Mouse (Mus musculus): ENCODE data around the gene Chrd. TPM values are rescaled to one million over a fixed set of nuclear protein-coding genes. Genes with fewer than 3 reads are reported as not detected.

The Chrd gene
- polyA plus RNA-seq, 1 experiment from 2014 or later: 6.3 TPM

GRCm38 (mm10) chr16:20765244-20765643, 32.3 kb downstream of the Chrd start:
- no peaks in the 10 kb centered on the region for H3K27me3 ChIP-seq (ENCODE audit: control insufficient read depth, insufficient read depth, low read length)
- H3K27ac ChIP-seq (replicated peaks; ENCODE audit: low read depth, low read length): no peak overlapping the region
- H3K4me2 ChIP-seq (ENCODE audit: low read length): no peak overlapping the region
- no peak overlapping the region for H3K4me3 ChIP-seq (replicated peaks; ENCODE audit: low read depth, low read length)
- H3K9me3 ChIP-seq (ENCODE audit: control insufficient read depth, low read length): no peaks in the 10 kb centered on the region; the same call in 1 of the 2 replicates
- ATAC-seq (ENCODE audit: low FRiP score, low TSS enrichment) (no peak), DNase-seq (peak; percentile 74)
- no peaks in the 10 kb centered on the region for H3K36me3 ChIP-seq (ENCODE audit: control insufficient read depth, insufficient read depth, low read length)
- H3K4me1 ChIP-seq (ENCODE audit: control insufficient read depth, insufficient read depth, low read length): no peaks in the 10 kb centered on the region
- WGBS: 48% methylated on average over 9 of the region's 9 CpGs
- no peak overlapping the region for H3K9ac ChIP-seq (replicated peaks; ENCODE audit: low read length)

GRCm38 (mm10) chr16:20775021-20775420, 42.1 kb downstream of the Chrd start:
- DNase-seq (no peak), ATAC-seq (ENCODE audit: low FRiP score, low TSS enrichment) (no peak)
- WGBS: 87% methylated on average over 5 of the region's 5 CpGs
- Histone ChIP-seq H3K36me3 (ENCODE audit: control insufficient read depth, insufficient read depth, low read length) (no peaks in the 10 kb centered on the region), H3K27ac (replicated peaks; ENCODE audit: low read depth, low read length) (no peak overlapping the region), H3K27me3 (ENCODE audit: control insufficient read depth, insufficient read depth, low read length) (no peaks in the 10 kb centered on the region), H3K4me3 (replicated peaks; ENCODE audit: low read depth, low read length) (no peak overlapping the region), H3K9me3 (ENCODE audit: control insufficient read depth, low read length) (no peaks in the 10 kb centered on the region), H3K9ac (replicated peaks; ENCODE audit: low read length) (no peak overlapping the region), H3K4me2 (ENCODE audit: low read length) (no peak overlapping the region), H3K4me1 (ENCODE audit: control insufficient read depth, insufficient read depth, low read length) (no peaks in the 10 kb centered on the region)

GRCm38 (mm10) chr16:20779846-20780245, 46.9 kb downstream of the Chrd start:
- 81% methylated on average over 3 of the region's 3 CpGs for WGBS
- H3K9ac ChIP-seq (replicated peaks; ENCODE audit: low read length): no peak overlapping the region
- no peak overlapping the region for H3K4me2 ChIP-seq (ENCODE audit: low read length)
- no peaks in the 10 kb centered on the region for H3K9me3 ChIP-seq (ENCODE audit: control insufficient read depth, low read length)
- no peak overlapping the region for H3K4me3 ChIP-seq (replicated peaks; ENCODE audit: low read depth, low read length)
- no peaks in the 10 kb centered on the region for H3K27me3 ChIP-seq (ENCODE audit: control insufficient read depth, insufficient read depth, low read length)
- DNase-seq (no peak), ATAC-seq (ENCODE audit: low FRiP score, low TSS enrichment) (no peak)
- H3K27ac ChIP-seq (replicated peaks; ENCODE audit: low read depth, low read length): no peak overlapping the region
- no peaks in the 10 kb centered on the region for H3K4me1 ChIP-seq (ENCODE audit: control insufficient read depth, insufficient read depth, low read length)
- no peaks in the 10 kb centered on the region for H3K36me3 ChIP-seq (ENCODE audit: control insufficient read depth, insufficient read depth, low read length)

- Histone ChIP-seq H3K4me3 (replicated peaks; ENCODE audit: low read depth, low read length) (no peak overlapping the region), H3K4me1 (ENCODE audit: control insufficient read depth, insufficient read depth, low read length) (no peaks in the 10 kb centered on the region), H3K36me3 (ENCODE audit: control insufficient read depth, insufficient read depth, low read length) (no peaks in the 10 kb centered on the region), H3K27me3 (ENCODE audit: control insufficient read depth, insufficient read depth, low read length) (no peaks in the 10 kb centered on the region), H3K9me3 (ENCODE audit: control insufficient read depth, low read length) (no peaks in the 10 kb centered on the region), H3K27ac (replicated peaks; ENCODE audit: low read depth, low read length) (no peak overlapping the region), H3K4me2 (ENCODE audit: low read length) (no peak overlapping the region), H3K9ac (replicated peaks; ENCODE audit: low read length) (no peak overlapping the region)
- ATAC-seq (ENCODE audit: low FRiP score, low TSS enrichment) (no peak), DNase-seq (no peak)
- 72% methylated on average over 4 of the region's 4 CpGs for WGBS
Measured at GRCm38 (mm10) chr16:20781101-20781630, 48.2 kb downstream of the Chrd start.

- Histone ChIP-seq H3K4me3 (replicated peaks; ENCODE audit: low read depth, low read length) (no peak overlapping the region), H3K27me3 (ENCODE audit: control insufficient read depth, insufficient read depth, low read length) (no peaks in the 10 kb centered on the region), H3K9me3 (ENCODE audit: control insufficient read depth, low read length) (no peaks in the 10 kb centered on the region), H3K4me2 (ENCODE audit: low read length) (no peak overlapping the region), H3K36me3 (ENCODE audit: control insufficient read depth, insufficient read depth, low read length) (no peaks in the 10 kb centered on the region), H3K4me1 (ENCODE audit: control insufficient read depth, insufficient read depth, low read length) (no peaks in the 10 kb centered on the region), H3K27ac (replicated peaks; ENCODE audit: low read depth, low read length) (no peak overlapping the region), H3K9ac (replicated peaks; ENCODE audit: low read length) (no peak overlapping the region)
- WGBS: 94% methylated on average over 2 of the region's 2 CpGs
- DNase-seq (no peak), ATAC-seq (ENCODE audit: low FRiP score, low TSS enrichment) (no peak)
Measured at GRCm38 (mm10) chr16:20783891-20784290, 51.0 kb downstream of the Chrd start.

GRCm38 (mm10) chr16:20784754-20785153, 51.8 kb downstream of the Chrd start:
- Histone ChIP-seq H3K4me1 (ENCODE audit: control insufficient read depth, insufficient read depth, low read length) (no peaks in the 10 kb centered on the region), H3K36me3 (ENCODE audit: control insufficient read depth, insufficient read depth, low read length) (no peaks in the 10 kb centered on the region), H3K27me3 (ENCODE audit: control insufficient read depth, insufficient read depth, low read length) (no peaks in the 10 kb centered on the region), H3K27ac (replicated peaks; ENCODE audit: low read depth, low read length) (no peak overlapping the region), H3K4me2 (ENCODE audit: low read length) (no peak overlapping the region), H3K4me3 (replicated peaks; ENCODE audit: low read depth, low read length) (no peak overlapping the region), H3K9ac (replicated peaks; ENCODE audit: low read length) (no peak overlapping the region), H3K9me3 (ENCODE audit: control insufficient read depth, low read length) (no peaks in the 10 kb centered on the region)
- DNase-seq: no peak
- ATAC-seq (ENCODE audit: low FRiP score, low TSS enrichment): no peak

- DNase-seq (no peak), ATAC-seq (ENCODE audit: low FRiP score, low TSS enrichment) (no peak)
- H3K9me3 ChIP-seq (ENCODE audit: control insufficient read depth, low read length): no peaks in the 10 kb centered on the region
- H3K27me3 ChIP-seq (ENCODE audit: control insufficient read depth, insufficient read depth, low read length): no peaks in the 10 kb centered on the region
- 84% methylated on average over 6 of the region's 6 CpGs for whole genome bisulfite sequencing
- H3K4me3 ChIP-seq (replicated peaks; ENCODE audit: low read depth, low read length): no peak overlapping the region
- no peak overlapping the region for H3K4me2 ChIP-seq (ENCODE audit: low read length)
- no peaks in the 10 kb centered on the region for H3K4me1 ChIP-seq (ENCODE audit: control insufficient read depth, insufficient read depth, low read length)
- no peaks in the 10 kb centered on the region for H3K36me3 ChIP-seq (ENCODE audit: control insufficient read depth, insufficient read depth, low read length)
- H3K27ac ChIP-seq (replicated peaks; ENCODE audit: low read depth, low read length): no peak overlapping the region
- H3K9ac ChIP-seq (replicated peaks; ENCODE audit: low read length): no peak overlapping the region
Measured at GRCm38 (mm10) chr16:20786556-20786955, 53.6 kb downstream of the Chrd start.

- Histone ChIP-seq H3K4me2 (ENCODE audit: low read length) (no peak overlapping the region), H3K36me3 (ENCODE audit: control insufficient read depth, insufficient read depth, low read length) (no peaks in the 10 kb centered on the region), H3K27ac (replicated peaks; ENCODE audit: low read depth, low read length) (no peak overlapping the region), H3K27me3 (ENCODE audit: control insufficient read depth, insufficient read depth, low read length) (no peaks in the 10 kb centered on the region), H3K4me1 (ENCODE audit: control insufficient read depth, insufficient read depth, low read length) (no peaks in the 10 kb centered on the region), H3K4me3 (replicated peaks; ENCODE audit: low read depth, low read length) (no peak overlapping the region), H3K9me3 (ENCODE audit: control insufficient read depth, low read length) (no peaks in the 10 kb centered on the region), H3K9ac (replicated peaks; ENCODE audit: low read length) (no peak overlapping the region)
- DNase-seq (no peak), ATAC-seq (ENCODE audit: low FRiP score, low TSS enrichment) (no peak)
- WGBS: 67% methylated on average over 6 of the region's 6 CpGs
Measured at GRCm38 (mm10) chr16:20791803-20792202, 58.9 kb downstream of the Chrd start.
